Mouse (Mus musculus): ENCODE measurements around the gene Sobp.
A peak's percentile ranks its signal among the peaks of the same experiment; 100 is the strongest.

The Sobp gene

GRCm38 (mm10) chr10:42989910-42990309, 184.4 kb downstream of the Sobp start:
- peak; percentile 59 for DNase-seq

GRCm38 (mm10) chr10:42988627-42989026, 185.7 kb downstream of the Sobp start:
- DNase-seq = no peak

GRCm38 (mm10) chr10:42987594-42988052, 186.7 kb downstream of the Sobp start:
- DNase-seq = peak; percentile 66

- DNase-seq = no peak
These were observed 189.4 kb downstream of the Sobp start for GRCm38 (mm10) chr10:42984886-42985285.

- DNase-seq = no peak
These were observed 193.2 kb downstream of the Sobp start for GRCm38 (mm10) chr10:42980999-42981757.

- no peak for DNase-seq
These were observed 196.0 kb downstream of the Sobp start for GRCm38 (mm10) chr10:42978346-42978745.

GRCm38 (mm10) chr10:42976577-42976976, 197.8 kb downstream of the Sobp start:
- no peak for DNase-seq

GRCm38 (mm10) chr10:42973537-42973936, 200.8 kb downstream of the Sobp start:
- no peak for DNase-seq

GRCm38 (mm10) chr10:42972504-42973172, 201.7 kb downstream of the Sobp start:
- DNase-seq = peak; percentile 70

- DNase-seq = no peak
These were observed 206.0 kb downstream of the Sobp start for GRCm38 (mm10) chr10:42968332-42968731.

GRCm38 (mm10) chr10:42963061-42963460, 211.3 kb downstream of the Sobp start:
- no peak for DNase-seq

- DNase-seq = no peak
These were observed 211.7 kb downstream of the Sobp start for GRCm38 (mm10) chr10:42962655-42963054.

GRCm38 (mm10) chr10:42962181-42962601, 212.1 kb downstream of the Sobp start:
- DNase-seq = no peak

- no peak for DNase-seq
These were observed 212.6 kb downstream of the Sobp start for GRCm38 (mm10) chr10:42961771-42962170.

- no peak for DNase-seq
These were observed 215.6 kb downstream of the Sobp start for GRCm38 (mm10) chr10:42958686-42959085.

- DNase-seq = peak; percentile 66
These were observed 216.3 kb downstream of the Sobp start for GRCm38 (mm10) chr10:42957881-42958651.

GRCm38 (mm10) chr10:42955205-42955604, 219.1 kb downstream of the Sobp start:
- DNase-seq = no peak

- DNase-seq = no peak
These were observed 220.7 kb downstream of the Sobp start for GRCm38 (mm10) chr10:42953601-42954000.
